Mouse (Mus musculus) testis, adult 10 weeks (tissue): Measurements from ENCODE around the gene Lbr. TPM values are rescaled to one million over a fixed set of nuclear protein-coding genes. Genes with fewer than 3 reads are reported as not detected.

Source experiments
- polyA plus RNA-seq: library from polyadenylated mRNA; stranded (reverse); fragments of 350-450 nt; fragmentation: Illumina TruSeq; extraction: RNeasy Lipid Tissue Mini Kit (QIAGEN cat#74804); gene quantifications from one replicate; pipeline ENCODE4 v1.2.3, GENCODE M21; 2014; ENCODE audit warnings: low read depth, low replicate concordance

Lbr gene
- 29.9 TPM for polyA plus RNA-seq

GRCm38 (mm10) chr1:181842781-181843180 lies at the start of gene Lbr:
Gene Lbr, minus strand, starts transcription at chr1:181843046.

Other genes with a start within 250 kb of the Lbr start
- 207 TPM for gene Enah, start 176.9 kb upstream of the Lbr start, polyA plus RNA-seq